Mouse (Mus musculus) stomach, postnatal 0 days (tissue): ENCODE data around the gene Raver1. TPM values are rescaled to one million over a fixed set of nuclear protein-coding genes. Genes with fewer than 3 reads are reported as not detected.
"Not testable (repeated sequence)": the region's sequence is repeated elsewhere in the genome, so short reads cannot be mapped to it uniquely, and the experiment has no call there.

Experiments used
- ATAC-seq: fragments of 200-750 bp; cut with Nextera tagmentation; 2 replicates; pipeline ENCODE4 v1.8.0; 2017; ENCODE audit not compliant: low FRiP score, low TSS enrichment
- DNase-seq: peaks from one replicate; pipeline ENCODE4 v3.0.0-alpha.2; 2016; ENCODE audit warnings: low spot score
- H3K27ac ChIP-seq: fragments of 300-500 bp; sonication (generic); replicated peaks from 2 replicates; pipeline ENCODE4 v1.5.1; 2014; ENCODE audit warnings: mild to moderate bottlenecking, control low read depth
- H3K27me3 ChIP-seq: fragments of 300-500 bp; sonication (generic); 2 replicates; pipeline ENCODE4 v1.6.1; 2014; ENCODE audit warnings: low read length; ENCODE audit not compliant: control insufficient read depth, insufficient read depth
- H3K36me3 ChIP-seq: fragments of 300-500 bp; sonication (generic); 2 replicates; pipeline ENCODE4 v1.6.1; 2014; ENCODE audit warnings: low read length, mixed read lengths; ENCODE audit not compliant: control insufficient read depth, insufficient read depth
- H3K4me1 ChIP-seq: fragments of 300-500 bp; sonication (generic); replicated peaks from 2 replicates; pipeline ENCODE4 v1.6.1; 2014; ENCODE audit warnings: antibody characterized with exemption; ENCODE audit not compliant: control insufficient read depth, insufficient read depth
- H3K4me2 ChIP-seq: fragments of 300-500 bp; sonication (generic); replicated peaks from 2 replicates; pipeline ENCODE4 v1.6.1; 2014; ENCODE audit warnings: low read depth, mild to moderate bottlenecking, control low read depth, moderate library complexity
- H3K4me3 ChIP-seq: fragments of 300-500 bp; sonication (generic); 2 replicates; pipeline ENCODE4 v1.5.1; 2014; ENCODE audit warnings: low read depth, low read length, control low read depth
- H3K9ac ChIP-seq: fragments of 300-500 bp; sonication (generic); 2 replicates; pipeline ENCODE4 v1.6.1; 2014; ENCODE audit warnings: mild to moderate bottlenecking, low read length, control low read depth, mixed read lengths
- H3K9me3 ChIP-seq: fragments of 300-500 bp; sonication (generic); 2 replicates; pipeline ENCODE4 v1.6.1; 2016; ENCODE audit warnings: low read length; ENCODE audit not compliant: control insufficient read depth
- CTCF ChIP-seq: IDR thresholded peaks from 2 replicates; pipeline ENCODE4 v1.5.1; 2016; ENCODE audit warnings: antibody characterized with exemption, low read depth, mild to moderate bottlenecking, moderate library complexity
- EP300 ChIP-seq: optimal IDR thresholded peaks from 2 replicates; pipeline ENCODE3; 2016; ENCODE audit warnings: antibody characterized with exemption
- WGBS: fragments of 180-500 bp; shearing (Covaris S2); extraction: QIAGEN DNeasy Blood & Tissue Kit; methylation state at CpG from one replicate; pipeline ENCODE4 v1.1.7; 2014; 5-methylcytosine and 5-hydroxymethylcytosine counted together
- polyA plus RNA-seq: library from polyadenylated mRNA; unstranded; fragments of >200 nt; fragmentation: Nextera tagmentation; extraction: Ambion mirVana; gene quantifications from 2 replicates; pipeline ENCODE4 v1.2.1, GENCODE M21; 2015

Gene Raver1
- polyA plus RNA-seq, 1 experiment from 2014 or later = 15.0 TPM

GRCm38 (mm10) chr9:21067006-21067684, 24.7 kb downstream of the Raver1 start, which contains the start of gene Zglp1:
Zglp1 (minus strand) TSS chr9:21067093.
- H3K9ac ChIP-seq = no peak within 1 kb of the TSS
- H3K4me2 ChIP-seq = no peak within 1 kb of the TSS
- peaks cover 7% of the 10 kb centered on the region; the same call in 1 of the 2 replicates for H3K36me3 ChIP-seq
- 80% methylated on average over 27 of the region's 27 CpGs for WGBS
- no peaks in the 10 kb centered on the region for H3K27me3 ChIP-seq
- no peak within 1 kb of the TSS for H3K4me3 ChIP-seq
- DNase-seq (no peak), ATAC-seq (no peak)
- no peak for TF ChIP-seq CTCF
- TF ChIP-seq EP300 = no peak
- no peak within 1 kb of the TSS for H3K27ac ChIP-seq
- no peaks in the 10 kb centered on the region for H3K9me3 ChIP-seq
- no peaks in the 10 kb centered on the region for H3K4me1 ChIP-seq

- Histone ChIP-seq H3K27me3 (no peaks in the 10 kb centered on the region), H3K36me3 (peaks cover 5% of the 10 kb centered on the region; the same call in 1 of the 2 replicates), H3K4me2 (no peak overlapping the region), H3K4me3 (no peak overlapping the region), H3K27ac (no peak overlapping the region), H3K9me3 (no peaks in the 10 kb centered on the region), H3K9ac (no peak overlapping the region), H3K4me1 (no peaks in the 10 kb centered on the region)
- TF ChIP-seq CTCF = no peak
- no peak for TF ChIP-seq EP300
- 0 out of 2 replicates have a peak, but pooled peaks have one; percentile 15 for ATAC-seq
- WGBS = 87% methylated on average over 2 of the region's 2 CpGs
- DNase-seq = no peak
Measured at GRCm38 (mm10) chr9:21062928-21063327, 28.9 kb downstream of the Raver1 start.

GRCm38 (mm10) chr9:21051578-21051977, 40.2 kb downstream of the Raver1 start:
- Histone ChIP-seq H3K9ac (no peak overlapping the region), H3K4me3 (no peak overlapping the region), H3K4me2 (no peak overlapping the region), H3K9me3 (no peaks in the 10 kb centered on the region), H3K36me3 (no peaks in the 10 kb centered on the region), H3K27ac (no peak overlapping the region), H3K4me1 (no peaks in the 10 kb centered on the region), H3K27me3 (no peaks in the 10 kb centered on the region)
- no peak for TF ChIP-seq EP300
- no peak for TF ChIP-seq CTCF
- ATAC-seq = no peak
- no peak for DNase-seq
- WGBS = 57% methylated on average over 10 of the region's 10 CpGs

- Histone ChIP-seq H3K27ac (no peak overlapping the region), H3K36me3 (no peaks in the 10 kb centered on the region), H3K4me2 (no peak overlapping the region), H3K4me3 (no peak overlapping the region), H3K4me1 (no peaks in the 10 kb centered on the region), H3K27me3 (no peaks in the 10 kb centered on the region), H3K9ac (no peak overlapping the region), H3K9me3 (no peaks in the 10 kb centered on the region)
- TF ChIP-seq EP300 = no peak
- TF ChIP-seq CTCF = no peak
- 67% methylated on average over 3 of the region's 3 CpGs for WGBS
- ATAC-seq (no peak), DNase-seq (no peak)
Measured at GRCm38 (mm10) chr9:21045235-21045634, 46.6 kb downstream of the Raver1 start.

GRCm38 (mm10) chr9:21044785-21045184, 47.0 kb downstream of the Raver1 start:
- H3K27me3 ChIP-seq, H3K4me2 ChIP-seq, H3K36me3 ChIP-seq, H3K27ac ChIP-seq, H3K9me3 ChIP-seq, ATAC-seq, DNase-seq, H3K4me3 ChIP-seq, H3K9ac ChIP-seq, H3K4me1 ChIP-seq: not testable (repeated sequence)
- 42% methylated on average over 1 of the region's 1 CpGs for WGBS

GRCm38 (mm10) chr9:21043563-21043962, 48.2 kb downstream of the Raver1 start:
- no peak overlapping the region for H3K4me3 ChIP-seq
- H3K27me3 ChIP-seq = peaks cover 1% of the 10 kb centered on the region; the same call in 1 of the 2 replicates
- ATAC-seq (no peak), DNase-seq (no peak)
- no peaks in the 10 kb centered on the region for H3K4me1 ChIP-seq
- H3K4me2 ChIP-seq = no peak overlapping the region
- 81% methylated on average over 4 of the region's 4 CpGs for WGBS
- no peaks in the 10 kb centered on the region for H3K36me3 ChIP-seq
- no peak overlapping the region for H3K9ac ChIP-seq
- no peaks in the 10 kb centered on the region for H3K9me3 ChIP-seq
- TF ChIP-seq CTCF = no peak
- TF ChIP-seq EP300 = no peak
- H3K27ac ChIP-seq = no peak overlapping the region
